Mouse (Mus musculus): Measurements from ENCODE around the gene Atp5h. TPM values are rescaled to one million over a fixed set of nuclear protein-coding genes. Genes with fewer than 3 reads are reported as not detected.
A peak's percentile ranks its signal among the peaks of the same experiment; 100 is the strongest.

Atp5h gene
- polyA plus RNA-seq, 1 experiment = 722 TPM

- no peak overlapping the region for H3K27ac ChIP-seq (ENCODE audit: insufficient read depth, low read length)
- peaks cover 8% of the 10 kb centered on the region for H3K4me1 ChIP-seq (ENCODE audit: control insufficient read depth, insufficient read depth, low read length)
- no peak for TF ChIP-seq CTCF (IDR thresholded peaks at IDR 0.05; ENCODE audit: extremely low read depth, insufficient read depth, low read length)
- no peak for TF ChIP-seq POLR2A (IDR thresholded peaks at IDR 0.05; ENCODE audit: extremely low read depth, insufficient read depth, low read length)
These were observed 47.7 kb downstream of the Atp5h start for GRCm38 (mm10) chr11:115372015-115372414.

GRCm38 (mm10) chr11:115371354-115371753 is 48.4 kb downstream of the Atp5h start:
- Histone ChIP-seq H3K4me1 (ENCODE audit: control insufficient read depth, insufficient read depth, low read length) (peaks cover 8% of the 10 kb centered on the region), H3K4me3 (ENCODE audit: insufficient read depth, low read length) (no peak overlapping the region), H3K27ac (ENCODE audit: insufficient read depth, low read length) (no peak overlapping the region)
- TF ChIP-seq POLR2A (IDR thresholded peaks at IDR 0.05; ENCODE audit: extremely low read depth, insufficient read depth, low read length) (no peak), CTCF (IDR thresholded peaks at IDR 0.05; ENCODE audit: extremely low read depth, insufficient read depth, low read length) (no peak)

More at GRCm38 (mm10) chr11:115372015-115372414, 47.7 kb downstream of the Atp5h start:
- no peak overlapping the region for H3K4me3 ChIP-seq (ENCODE audit: insufficient read depth, low read length)

GRCm38 (mm10) chr11:115370368-115370767 is 49.4 kb downstream of the Atp5h start:
- Histone ChIP-seq H3K27ac (ENCODE audit: insufficient read depth, low read length) (no peak overlapping the region), H3K4me1 (ENCODE audit: control insufficient read depth, insufficient read depth, low read length) (peaks cover 8% of the 10 kb centered on the region), H3K4me3 (ENCODE audit: insufficient read depth, low read length) (no peak overlapping the region)
- TF ChIP-seq CTCF (IDR thresholded peaks at IDR 0.05; ENCODE audit: extremely low read depth, insufficient read depth, low read length) (no peak), POLR2A (IDR thresholded peaks at IDR 0.05; ENCODE audit: extremely low read depth, insufficient read depth, low read length) (no peak)

GRCm38 (mm10) chr11:115367395-115367944 is 52.3 kb downstream of the Atp5h start, which contains the start of gene Hid1:
Gene Hid1, minus strand, starts transcription at chr11:115367756.
- H3K27ac ChIP-seq (ENCODE audit: insufficient read depth, low read length) = peak within 1 kb of the TSS; percentile 76; the same call in 1 of the 2 replicates
- no peaks in the 10 kb centered on the region for H3K4me1 ChIP-seq (ENCODE audit: control insufficient read depth, insufficient read depth, low read length)
- TF ChIP-seq CTCF (IDR thresholded peaks at IDR 0.05; ENCODE audit: extremely low read depth, insufficient read depth, low read length) = no peak
- TF ChIP-seq POLR2A (IDR thresholded peaks at IDR 0.05; ENCODE audit: extremely low read depth, insufficient read depth, low read length) = peak; percentile 81
- peak within 1 kb of the TSS; percentile 89 for H3K4me3 ChIP-seq (ENCODE audit: insufficient read depth, low read length)

- H3K4me1 ChIP-seq (ENCODE audit: control insufficient read depth, insufficient read depth, low read length) = no peaks in the 10 kb centered on the region
These were observed 52.9 kb downstream of the Atp5h start for GRCm38 (mm10) chr11:115366706-115367394.

GRCm38 (mm10) chr11:115366039-115366705 is 53.6 kb downstream of the Atp5h start:
- no peaks in the 10 kb centered on the region for H3K4me1 ChIP-seq (ENCODE audit: control insufficient read depth, insufficient read depth, low read length)
- TF ChIP-seq POLR2A (IDR thresholded peaks at IDR 0.05; ENCODE audit: extremely low read depth, insufficient read depth, low read length) (no peak), CTCF (IDR thresholded peaks at IDR 0.05; ENCODE audit: extremely low read depth, insufficient read depth, low read length) (no peak)
- no peak overlapping the region for H3K27ac ChIP-seq (ENCODE audit: insufficient read depth, low read length)
- peak overlapping the region; percentile 89 for H3K4me3 ChIP-seq (ENCODE audit: insufficient read depth, low read length)

More at GRCm38 (mm10) chr11:115366706-115367394, 52.9 kb downstream of the Atp5h start:
- H3K27ac ChIP-seq (ENCODE audit: insufficient read depth, low read length) = peak overlapping the region; percentile 76; the same call in 1 of the 2 replicates
- no peak for TF ChIP-seq CTCF (IDR thresholded peaks at IDR 0.05; ENCODE audit: extremely low read depth, insufficient read depth, low read length)
- TF ChIP-seq POLR2A (IDR thresholded peaks at IDR 0.05; ENCODE audit: extremely low read depth, insufficient read depth, low read length) = peak; percentile 63; the same call in 1 of the 2 replicates
- H3K4me3 ChIP-seq (ENCODE audit: insufficient read depth, low read length) = peak overlapping the region; percentile 89

Other genes starting within 250 kb of the Atp5h start
- 9.5 and 10.3 TPM in 2 replicates for gene Tmem104, start 232.5 kb downstream of the Atp5h start, polyA plus RNA-seq (2012; rRNA removed)
- gene Nat9, start 232.1 kb downstream of the Atp5h start, polyA plus RNA-seq (2012; rRNA removed) = 40.9 and 43.2 TPM in 2 replicates
- 35.8 and 37.4 TPM in 2 replicates for gene Grin2c, start 152.7 kb downstream of the Atp5h start, polyA plus RNA-seq (2012; rRNA removed)
- 32.6 and 33.4 TPM in 2 replicates for gene Fdxr, start 142.9 kb downstream of the Atp5h start, polyA plus RNA-seq (2012; rRNA removed)
- gene Fads6, start 122.3 kb downstream of the Atp5h start, polyA plus RNA-seq (2012; rRNA removed) = 14.0 and 15.3 TPM in 2 replicates
- 2.2 and 3.4 TPM in 2 replicates for gene Otop2, start 112.8 kb downstream of the Atp5h start, polyA plus RNA-seq (2012; rRNA removed)
- 0.40 and 0.44 TPM in 2 replicates for gene Ush1g, start 97.9 kb downstream of the Atp5h start, polyA plus RNA-seq (2012; rRNA removed)
- gene Otop3, start 85.2 kb downstream of the Atp5h start, polyA plus RNA-seq (2012; rRNA removed) = 0.06 TPM in 1 of 2 replicates, not detected in the other
- gene Hid1, start 52.2 kb downstream of the Atp5h start, polyA plus RNA-seq (2012; rRNA removed) = 102 and 103 TPM in 2 replicates
- gene Cdr2l, start 38.0 kb downstream of the Atp5h start, polyA plus RNA-seq (2012; rRNA removed) = 20.6 and 21.5 TPM in 2 replicates
- 121 and 124 TPM in 2 replicates for gene Mrpl58, start 16.2 kb downstream of the Atp5h start, polyA plus RNA-seq (2012; rRNA removed)
- 75.0 and 81.1 TPM in 2 replicates for gene Kctd2, start 166 bp upstream of the Atp5h start, polyA plus RNA-seq (2012; rRNA removed)
- not detected in 2 replicates for gene Trim80, start 20.6 kb upstream of the Atp5h start, polyA plus RNA-seq (2012; rRNA removed)
- gene Slc16a5, start 42.5 kb upstream of the Atp5h start, polyA plus RNA-seq (2012; rRNA removed) = not detected in 2 replicates
- gene Armc7, start 55.7 kb upstream of the Atp5h start, polyA plus RNA-seq (2012; rRNA removed) = 8.7 and 11.7 TPM in 2 replicates
- gene Nt5c, start 71.9 kb upstream of the Atp5h start, polyA plus RNA-seq (2012; rRNA removed) = 85.5 and 85.8 TPM in 2 replicates
- gene Jpt1, start 94.4 kb upstream of the Atp5h start, polyA plus RNA-seq (2012; rRNA removed) = 206 and 211 TPM in 2 replicates
- gene Sumo2, start 116.3 kb upstream of the Atp5h start, polyA plus RNA-seq (2012; rRNA removed) = 329 and 331 TPM in 2 replicates
- 70.6 and 70.8 TPM in 2 replicates for gene Nup85, start 144.5 kb upstream of the Atp5h start, polyA plus RNA-seq (2012; rRNA removed)
- 46.6 and 50.5 TPM in 2 replicates for gene Mrps7, start 184.0 kb upstream of the Atp5h start, polyA plus RNA-seq (2012; rRNA removed)
- gene Gga3, start 184.1 kb upstream of the Atp5h start, polyA plus RNA-seq (2012; rRNA removed) = 55.4 and 56.5 TPM in 2 replicates
- 37.2 and 39.7 TPM in 2 replicates for gene Mif4gd, start 193.0 kb upstream of the Atp5h start, polyA plus RNA-seq (2012; rRNA removed)
- 88.3 and 91.8 TPM in 2 replicates for gene Slc25a19, start 208.3 kb upstream of the Atp5h start, polyA plus RNA-seq (2012; rRNA removed)